Mouse (Mus musculus) cerebellum, adult 2 months (tissue): ENCODE measurements around the gene Pef1.

Experiments
- CTCF ChIP-seq: fragments of 200-500 bp; IDR thresholded peaks from 2 replicates; pipeline ENCODE4 v1.5.1; 2011; ENCODE audit warnings: low read depth, mild to moderate bottlenecking, control low read depth, low read length, moderate library complexity, borderline replicate concordance; ENCODE audit not compliant: insufficient read depth
- POLR2A ChIP-seq: fragments of 200-500 bp; IDR thresholded peaks from 2 replicates; pipeline ENCODE4 v1.6.1; 2011; ENCODE audit warnings: low read length, control low read depth, borderline replicate concordance; ENCODE audit not compliant: insufficient read depth

DNA sequence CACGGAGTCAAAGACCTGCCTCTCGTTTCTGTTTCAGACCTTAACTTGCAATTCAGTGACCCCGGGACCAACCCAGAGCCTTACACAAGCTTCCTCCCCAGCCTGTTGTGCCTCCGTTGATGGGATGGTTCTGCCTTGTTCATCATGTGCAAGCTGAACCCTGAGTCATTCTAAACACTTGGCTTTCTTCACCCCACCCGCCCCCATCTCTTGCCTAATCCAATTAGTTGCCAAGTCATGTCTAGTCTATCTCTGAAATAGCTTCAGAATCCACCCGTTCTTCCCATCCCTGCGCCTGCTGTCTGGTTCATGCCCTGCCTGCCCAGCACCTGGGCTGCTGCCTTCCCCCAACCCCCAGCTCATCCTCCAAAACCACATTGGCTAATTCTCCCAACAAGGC, 9.9 kb downstream of the Pef1 start:
- TF ChIP-seq CTCF: no peak
- no peak for TF ChIP-seq POLR2A
